Comparison of ENCODE assay signal across 13 mouse cellular contexts in genomic region chr11:105538421-105539210, GRCm38 (mm10).
"Had no signal": no experiment of that assay in that cellular context is flagged by ENCODE, and none has a peak within 500 bp of the region (broad histone marks: within the 10 kb centered on the region; RNA-seq: fewer than 3 reads in every experiment).

No protein-coding gene starts in this region.

- ATAC-seq: intestine, embryonic 16.5 days; lung, postnatal 0 days; midbrain, embryonic 15.5 days had no signal

- DNase-seq: liver; liver, embryonic 13.5 days; lung, adult 2 months; lung, postnatal 4 days; right cerebral cortex, postnatal 14 days; thymus, postnatal 4 days had no signal

- H3K9me3 ChIP-seq: limb, embryonic 12.5 days; liver, embryonic 13.5 days; megakaryocyte, embryonic 14.5 days; midbrain, embryonic 15.5 days; stomach, embryonic 15.5 days had no signal

- H3K27me3 ChIP-seq: limb, embryonic 12.5 days; midbrain, embryonic 15.5 days; stomach, embryonic 15.5 days had no signal

- H3K4me2 ChIP-seq: limb, embryonic 12.5 days; liver, embryonic 13.5 days; midbrain, embryonic 11.5 days; midbrain, embryonic 15.5 days; stomach, embryonic 15.5 days had no signal

- H3K27ac ChIP-seq: limb, embryonic 12.5 days; liver, embryonic 13.5 days; midbrain, embryonic 15.5 days; stomach, embryonic 15.5 days had no signal

- H3K9ac ChIP-seq: limb, embryonic 12.5 days; liver, embryonic 13.5 days; midbrain, embryonic 15.5 days; stomach, embryonic 15.5 days had no signal

- H3K4me3 ChIP-seq: limb, embryonic 12.5 days; liver, embryonic 13.5 days; megakaryocyte, embryonic 14.5 days; midbrain, embryonic 15.5 days; stomach, embryonic 15.5 days had no signal

- H3K36me3 ChIP-seq: limb, embryonic 12.5 days; liver, embryonic 13.5 days; midbrain, embryonic 15.5 days; stomach, embryonic 15.5 days had no signal

- H3K4me1 ChIP-seq: limb, embryonic 12.5 days; midbrain, embryonic 15.5 days; stomach, embryonic 15.5 days had no signal
